Mouse (Mus musculus): ENCODE results near the gene Dazap1.

The Dazap1 gene

DNA sequence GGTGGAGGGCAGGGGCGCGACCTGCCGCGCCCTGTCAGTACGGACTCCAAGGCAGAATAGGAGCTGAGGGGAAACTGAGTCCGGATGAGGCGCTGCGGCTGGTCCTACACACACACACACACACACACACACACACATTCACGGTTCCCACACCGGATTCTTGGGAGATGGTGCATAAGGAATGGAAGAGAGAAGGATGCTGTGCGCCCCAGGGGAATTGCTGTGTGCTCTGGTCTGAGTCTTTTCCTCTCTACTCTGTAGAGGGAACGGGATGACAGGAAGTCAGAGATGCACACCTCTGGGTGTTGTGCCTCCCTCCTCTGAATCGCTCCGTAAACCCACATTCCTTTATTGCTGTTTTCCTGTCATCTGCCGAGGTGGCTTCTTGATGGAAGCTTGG, 38.0 kb downstream of the Dazap1 start:
- no peak for DNase-seq

DNA sequence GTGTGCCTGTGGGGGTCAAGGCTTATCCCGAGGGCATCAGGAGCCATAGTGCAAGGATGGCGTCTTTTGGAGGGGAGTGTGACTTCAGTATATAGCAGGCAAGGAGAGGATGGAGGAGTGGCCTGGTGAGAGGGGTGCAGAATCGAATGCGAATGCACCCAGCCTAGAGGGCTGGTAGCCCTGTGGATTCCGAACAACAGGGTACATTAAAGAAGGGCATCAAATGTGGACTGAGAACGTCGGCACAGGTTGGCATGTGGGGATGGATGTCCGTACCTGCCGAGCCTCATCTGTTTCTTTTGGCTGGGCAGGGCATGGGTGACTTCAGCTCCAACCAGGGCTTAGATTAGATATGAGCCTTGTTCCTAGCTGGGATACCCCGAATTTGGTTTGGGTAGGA, 38.5 kb downstream of the Dazap1 start:
- no peak for DNase-seq

DNA sequence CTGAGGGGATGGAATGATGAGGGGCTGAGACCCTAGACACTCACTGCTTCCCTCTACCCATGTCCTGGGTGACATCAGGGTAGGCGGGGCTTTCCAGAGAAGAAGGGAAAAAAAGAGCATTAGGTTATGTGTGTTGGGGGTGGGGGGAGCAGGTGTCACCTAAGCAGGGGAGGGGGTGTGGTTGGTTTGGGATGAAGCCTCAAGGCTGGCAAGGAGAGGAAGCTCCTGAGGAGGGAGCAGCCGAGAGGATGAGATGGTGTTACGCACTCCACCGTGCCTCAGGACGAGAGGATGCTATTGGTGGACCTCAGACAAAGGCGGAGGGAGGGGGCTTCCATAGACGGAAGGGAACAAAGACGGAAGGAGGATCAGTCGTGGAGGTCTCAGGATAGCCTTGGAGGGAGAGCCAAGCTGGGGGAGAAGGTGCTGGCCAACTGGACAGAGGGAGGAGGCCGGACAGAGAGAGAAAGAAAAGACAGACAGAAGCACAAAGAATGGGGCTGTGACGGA, 39.4 kb downstream of the Dazap1 start:
- DNase-seq, result no peak

DNA sequence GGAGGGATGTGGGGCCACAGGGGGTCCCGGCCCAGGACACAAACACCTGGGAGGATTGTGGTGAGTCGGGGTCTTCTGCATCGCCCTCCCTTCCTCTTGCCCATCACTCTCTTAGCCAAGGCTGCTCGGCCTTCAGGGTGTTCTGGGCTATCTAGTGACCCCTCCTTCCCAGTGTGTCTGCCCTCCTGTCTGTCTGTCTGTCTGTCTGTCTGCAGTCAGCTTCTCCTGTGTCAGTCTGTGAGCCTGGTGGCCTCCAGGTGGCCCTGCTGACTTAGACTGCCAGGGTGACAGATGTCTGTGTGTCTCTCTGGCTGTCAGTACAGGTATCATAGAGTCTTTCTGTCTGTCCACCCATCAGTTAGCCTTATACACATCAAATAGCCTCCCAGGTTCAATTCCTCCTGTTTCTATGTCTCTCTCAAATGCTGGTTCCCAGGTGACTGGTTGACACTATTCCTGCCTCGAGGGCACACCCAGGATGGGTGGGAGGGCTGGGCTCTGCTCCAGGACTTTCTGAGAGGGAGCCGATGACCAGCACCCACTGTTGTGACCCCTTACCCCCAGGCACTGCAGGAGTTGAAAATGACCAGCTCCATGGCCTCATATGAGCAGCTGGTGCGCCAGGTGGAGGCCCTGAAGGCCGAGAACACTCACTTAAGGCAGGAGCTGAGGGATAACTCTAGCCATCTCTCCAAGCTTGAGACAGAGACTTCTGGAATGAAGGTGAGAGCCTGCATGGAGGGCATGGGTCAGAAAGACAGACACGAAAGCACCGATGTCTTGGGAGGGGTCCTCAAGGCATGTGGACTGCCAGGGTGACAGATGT, 40.2 kb downstream of the Dazap1 start:
- DNase-seq, result no peak

DNA sequence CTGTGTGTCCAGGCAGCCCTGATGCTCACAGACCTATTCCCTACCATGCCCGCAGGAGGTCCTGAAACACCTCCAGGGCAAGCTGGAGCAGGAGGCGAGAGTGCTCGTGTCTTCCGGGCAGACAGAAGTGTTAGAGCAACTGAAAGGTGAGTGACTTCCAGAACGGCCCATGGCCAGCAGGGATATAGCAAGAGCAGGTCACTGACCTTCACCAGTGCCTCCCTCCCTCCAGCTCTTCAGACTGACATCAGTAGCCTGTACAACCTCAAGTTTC, 40.7 kb downstream of the Dazap1 start:
- DNase-seq, result no peak

DNA sequence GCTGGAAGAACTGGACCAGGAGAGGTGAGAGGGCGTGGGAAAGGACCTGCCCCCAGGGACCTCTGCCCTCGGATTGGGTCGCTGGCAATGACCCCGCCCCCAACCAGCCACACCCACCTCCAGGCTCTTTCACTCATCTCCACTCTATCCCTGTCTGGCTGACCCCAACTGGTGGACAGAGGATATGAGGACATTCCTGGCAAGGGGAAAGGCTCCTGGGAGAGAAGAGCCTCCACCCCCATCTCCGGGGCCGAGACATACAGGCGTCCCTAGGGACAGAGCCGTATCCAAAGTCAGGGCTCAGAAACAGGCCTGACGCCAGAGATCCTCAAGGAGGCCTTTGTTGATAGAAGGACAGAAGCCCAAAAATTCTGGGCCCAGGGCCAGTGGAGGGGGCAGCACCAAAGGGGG, 41.2 kb downstream of the Dazap1 start:
- no peak for DNase-seq

DNA sequence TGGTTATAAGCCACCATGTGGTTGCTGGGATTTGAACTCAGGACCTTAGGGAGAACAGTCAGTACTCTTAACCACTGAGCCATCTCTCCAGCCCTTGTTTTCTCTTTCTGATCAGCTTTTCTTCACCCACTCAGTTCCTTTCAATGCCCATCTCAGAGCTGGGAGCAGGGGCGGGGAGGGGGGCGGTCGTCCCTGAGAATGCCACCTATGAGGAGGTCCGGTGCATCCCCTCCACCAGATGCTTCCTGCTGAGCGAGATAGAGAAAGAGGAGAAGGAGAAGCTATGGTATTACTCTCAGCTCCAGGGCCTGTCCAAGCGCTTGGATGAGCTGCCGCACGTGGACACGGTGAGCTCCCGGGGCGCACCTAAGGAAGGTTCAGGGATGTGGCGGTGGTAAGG, 43.2 kb downstream of the Dazap1 start:
- no peak for DNase-seq

DNA sequence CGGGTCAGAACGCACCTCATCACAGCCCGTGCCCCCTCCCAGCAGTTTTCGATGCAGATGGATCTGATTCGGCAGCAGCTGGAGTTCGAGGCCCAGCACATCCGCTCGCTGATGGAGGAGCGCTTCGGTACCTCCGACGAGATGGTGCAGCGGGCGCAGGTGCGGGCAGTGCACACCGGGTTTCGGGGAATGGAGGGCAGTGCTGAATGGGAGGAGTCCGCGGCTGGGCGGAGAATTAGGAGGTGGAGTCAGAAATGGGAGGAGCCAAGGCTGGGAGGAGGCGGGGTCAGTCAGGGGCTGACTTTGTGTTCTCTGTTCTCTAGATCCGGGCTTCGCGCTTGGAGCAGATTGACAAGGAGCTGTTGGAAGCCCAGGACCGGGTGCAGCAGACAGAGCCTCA, 43.6 kb downstream of the Dazap1 start:
- no peak for DNase-seq

DNA sequence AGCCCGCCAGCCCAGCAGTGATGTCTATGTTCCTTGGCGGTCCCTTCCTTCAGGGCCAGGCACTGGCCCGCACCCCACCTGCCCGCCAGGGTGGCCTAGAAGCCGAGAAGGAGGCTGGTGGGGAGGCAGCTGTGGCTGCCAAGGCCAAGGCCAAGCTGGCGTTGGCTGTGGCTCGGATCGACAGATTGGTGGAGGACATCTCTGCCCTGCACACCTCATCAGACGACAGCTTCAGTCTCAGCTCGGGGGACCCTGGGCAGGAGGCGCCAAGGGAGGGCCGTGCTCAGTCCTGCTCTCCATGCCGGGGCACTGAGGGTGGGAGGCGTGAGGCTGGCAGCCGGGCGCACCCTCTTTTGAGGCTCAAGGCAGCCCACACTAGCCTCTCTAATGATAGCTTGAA, 50.3 kb downstream of the Dazap1 start:
- no peak for DNase-seq

DNA sequence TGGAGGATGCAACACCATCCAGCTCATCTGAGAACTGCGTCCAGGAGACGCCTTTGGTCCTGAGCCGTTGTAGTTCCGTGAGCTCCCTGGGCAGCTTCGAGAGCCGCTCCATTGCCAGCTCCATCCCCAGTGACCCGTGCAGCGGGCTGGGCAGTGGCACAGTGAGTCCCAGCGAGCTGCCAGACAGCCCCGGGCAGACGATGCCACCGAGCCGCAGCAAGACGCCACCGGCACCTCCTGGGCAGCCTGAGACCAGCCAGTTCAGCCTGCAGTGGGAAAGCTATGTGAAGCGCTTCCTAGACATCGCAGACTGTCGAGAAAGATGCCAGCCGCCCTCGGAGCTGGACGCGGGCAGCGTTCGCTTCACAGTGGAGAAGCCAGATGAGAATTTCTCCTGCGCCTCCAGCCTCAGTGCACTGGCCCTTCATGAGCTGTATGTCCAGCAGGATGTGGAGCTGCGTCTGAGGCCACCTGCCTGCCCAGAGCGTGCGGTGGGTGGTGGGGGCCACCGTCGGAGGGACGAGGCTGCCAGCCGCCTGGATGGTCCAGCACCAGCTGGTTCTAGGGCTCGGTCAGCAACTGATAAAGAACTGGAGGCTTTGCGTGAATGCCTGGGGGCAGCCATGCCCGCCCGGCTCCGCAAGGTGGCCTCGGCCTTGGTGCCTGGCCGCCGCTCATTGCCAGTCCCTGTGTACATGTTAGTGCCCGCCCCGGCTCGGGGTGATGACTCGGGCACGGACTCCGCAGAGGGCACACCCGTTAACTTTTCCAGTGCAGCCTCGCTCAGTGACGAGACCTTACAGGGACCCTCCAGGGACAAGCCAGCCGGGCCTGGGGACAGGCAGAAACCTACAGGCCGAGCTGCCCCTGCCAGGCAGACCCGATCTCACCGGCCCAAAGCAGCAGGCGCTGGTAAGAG, 51.6 kb downstream of the Dazap1 start:
- DNase-seq, result no peak

DNA sequence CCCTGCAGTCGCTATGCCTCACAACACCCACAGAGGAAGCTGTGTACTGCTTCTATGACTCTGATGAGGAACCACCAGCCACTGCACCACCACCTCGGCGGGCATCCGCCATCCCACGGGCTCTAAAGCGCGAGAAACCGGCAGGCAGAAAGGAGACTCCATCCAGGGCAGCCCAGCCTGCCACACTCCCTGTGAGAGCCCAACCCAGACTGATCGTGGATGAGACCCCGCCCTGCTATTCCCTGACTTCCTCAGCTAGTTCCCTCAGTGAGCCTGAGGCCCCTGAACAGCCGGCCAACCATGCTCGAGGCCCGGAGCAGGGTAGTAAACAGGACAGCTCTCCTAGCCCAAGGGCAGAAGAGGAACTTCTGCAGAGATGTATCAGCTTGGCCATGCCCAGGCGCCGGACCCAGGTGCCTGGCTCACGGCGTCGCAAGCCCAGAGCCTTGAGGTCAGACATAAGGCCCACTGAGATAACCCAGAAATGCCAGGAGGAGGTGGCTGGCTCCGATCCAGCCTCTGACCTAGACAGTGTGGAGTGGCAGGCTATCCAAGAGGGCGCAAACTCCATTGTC, 52.4 kb downstream of the Dazap1 start:
- no peak for DNase-seq

DNA sequence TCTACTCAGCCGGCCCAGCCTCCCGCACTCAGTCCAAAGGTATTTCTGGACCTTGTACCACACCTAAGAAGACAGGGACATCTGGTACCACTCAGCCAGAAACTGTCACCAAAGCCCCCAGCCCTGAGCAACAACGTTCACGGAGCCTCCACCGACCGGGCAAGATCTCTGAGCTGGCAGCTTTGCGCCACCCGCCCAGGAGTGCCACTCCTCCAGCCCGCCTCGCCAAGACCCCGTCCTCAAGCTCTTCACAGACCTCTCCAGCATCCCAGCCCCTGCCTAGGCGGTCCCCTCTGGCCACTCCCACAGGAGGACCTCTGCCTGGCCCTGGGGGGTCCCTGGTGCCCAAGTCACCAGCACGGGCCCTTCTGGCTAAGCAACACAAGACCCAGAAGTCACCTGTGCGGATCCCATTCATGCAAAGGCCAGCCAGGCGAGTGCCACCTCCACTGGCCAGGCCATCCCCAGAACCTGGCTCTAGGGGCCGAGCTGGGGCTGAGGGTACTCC, 53.3 kb downstream of the Dazap1 start:
- DNase-seq, result no peak

DNA sequence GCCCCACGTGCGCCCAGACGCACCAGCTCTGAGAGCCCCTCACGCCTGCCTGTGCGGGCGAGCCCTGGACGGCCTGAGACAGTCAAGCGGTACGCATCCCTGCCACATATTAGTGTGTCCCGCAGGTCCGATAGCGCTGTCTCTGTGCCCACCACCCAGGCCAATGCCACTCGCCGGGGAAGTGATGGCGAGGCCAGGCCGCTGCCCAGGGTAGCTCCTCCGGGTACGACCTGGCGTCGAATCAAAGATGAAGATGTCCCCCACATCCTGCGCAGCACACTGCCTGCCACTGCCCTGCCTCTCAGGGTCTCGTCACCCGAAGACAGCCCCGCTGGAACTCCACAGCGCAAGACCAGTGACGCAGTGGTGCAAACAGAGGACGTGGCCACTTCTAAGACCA, 54.0 kb downstream of the Dazap1 start:
- no peak for DNase-seq

DNA sequence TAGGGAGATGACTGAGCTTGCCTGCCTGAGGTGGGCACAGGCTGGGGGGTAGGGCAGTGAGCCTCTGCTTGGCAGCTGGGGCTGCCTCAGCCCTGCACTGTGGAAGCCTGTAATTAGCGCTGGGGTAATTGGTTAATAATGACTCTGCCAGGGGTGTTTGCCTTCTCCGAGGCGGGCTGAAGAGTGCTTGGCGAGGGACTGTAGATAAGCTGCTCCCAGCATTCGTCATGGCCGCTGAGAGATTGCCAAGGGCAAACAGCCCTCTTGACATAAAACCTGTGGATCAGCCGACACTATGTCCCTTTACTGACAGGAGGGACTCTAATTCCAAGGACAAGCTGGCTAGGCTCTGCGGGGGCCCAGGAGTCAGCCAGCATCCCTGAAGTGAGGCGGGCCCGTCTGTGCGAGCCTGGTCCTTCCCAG, 55.1 kb downstream of the Dazap1 start:
- no peak for DNase-seq

DNA sequence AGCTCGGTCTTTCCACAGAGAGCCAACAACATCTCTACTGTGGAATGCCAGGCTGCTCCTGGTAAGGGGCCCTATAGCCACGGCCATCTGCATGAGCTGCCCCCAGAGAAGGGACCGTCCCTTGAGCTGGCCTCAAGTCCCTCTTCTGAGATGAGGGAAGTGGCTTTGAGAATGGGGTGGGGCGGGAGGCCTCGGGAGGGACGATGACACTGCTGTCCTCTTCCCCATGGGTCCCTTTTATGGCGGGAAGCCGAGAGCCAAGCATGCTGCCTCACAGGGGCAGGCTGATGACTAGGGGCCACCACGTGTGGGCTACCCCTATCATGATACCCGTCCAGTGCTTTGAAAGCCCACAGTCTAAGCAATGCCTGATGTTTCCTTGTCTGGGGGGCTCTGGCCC, 55.7 kb downstream of the Dazap1 start:
- DNase-seq, result no peak

DNA sequence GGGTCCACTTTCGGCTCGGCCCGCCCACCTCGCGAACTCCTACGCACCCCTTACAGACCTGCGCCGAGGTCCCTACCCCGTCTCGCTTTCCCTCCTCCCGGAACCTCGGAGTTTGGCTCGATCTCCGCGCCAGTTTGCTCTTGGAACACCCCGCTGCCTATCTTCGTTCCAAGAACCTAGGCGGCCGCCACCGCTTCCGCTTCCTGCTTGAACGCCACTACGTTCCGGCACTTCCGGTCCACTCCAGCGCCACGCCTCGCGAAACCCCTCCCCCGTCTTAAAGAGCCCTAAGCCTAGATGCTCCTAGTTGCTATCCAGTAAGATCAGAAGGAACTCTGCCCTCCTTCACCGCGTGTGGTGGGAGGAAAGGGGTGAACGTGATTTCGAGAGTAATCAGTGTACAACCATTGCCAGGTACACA, 59.1 kb downstream of the Dazap1 start, which contains the start of gene 2310011J03Rik:
Gene 2310011J03Rik (minus strand): TSS at position 198 of the 421 bp plus-strand sequence.
- DNase-seq, result peak; percentile 94

DNA sequence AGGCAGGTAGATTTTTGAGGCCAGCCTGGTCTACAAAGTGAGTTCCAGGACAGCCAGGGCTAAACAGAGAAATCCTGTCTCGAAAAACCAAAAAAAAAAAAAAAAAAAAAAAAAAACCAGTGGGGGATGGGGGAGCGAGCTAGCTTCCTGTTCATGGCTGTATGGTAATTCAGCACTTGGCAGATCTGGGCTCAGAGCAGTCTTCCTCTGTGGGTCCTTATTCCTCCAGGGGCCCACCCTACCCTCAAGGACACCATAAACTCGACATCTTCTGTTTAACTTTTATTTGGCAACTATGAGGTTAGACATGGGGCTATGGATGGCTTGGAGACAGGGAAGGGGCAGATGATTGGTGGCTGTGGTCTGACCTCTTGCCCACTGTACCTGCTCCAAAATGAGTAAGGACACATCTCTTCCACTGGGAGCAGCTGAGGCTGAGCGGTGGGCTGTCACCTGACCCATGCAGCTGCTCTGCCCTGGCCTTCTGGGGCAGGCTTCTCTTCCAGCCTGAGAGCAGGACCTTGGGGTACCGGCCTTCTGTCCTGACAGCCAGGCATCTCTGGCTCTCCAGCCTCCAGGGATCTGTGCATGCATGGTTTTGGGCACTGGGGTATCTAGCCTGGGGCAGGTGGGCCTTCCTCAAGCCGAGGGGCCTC, 59.9 kb downstream of the Dazap1 start:
- no peak for DNase-seq

DNA sequence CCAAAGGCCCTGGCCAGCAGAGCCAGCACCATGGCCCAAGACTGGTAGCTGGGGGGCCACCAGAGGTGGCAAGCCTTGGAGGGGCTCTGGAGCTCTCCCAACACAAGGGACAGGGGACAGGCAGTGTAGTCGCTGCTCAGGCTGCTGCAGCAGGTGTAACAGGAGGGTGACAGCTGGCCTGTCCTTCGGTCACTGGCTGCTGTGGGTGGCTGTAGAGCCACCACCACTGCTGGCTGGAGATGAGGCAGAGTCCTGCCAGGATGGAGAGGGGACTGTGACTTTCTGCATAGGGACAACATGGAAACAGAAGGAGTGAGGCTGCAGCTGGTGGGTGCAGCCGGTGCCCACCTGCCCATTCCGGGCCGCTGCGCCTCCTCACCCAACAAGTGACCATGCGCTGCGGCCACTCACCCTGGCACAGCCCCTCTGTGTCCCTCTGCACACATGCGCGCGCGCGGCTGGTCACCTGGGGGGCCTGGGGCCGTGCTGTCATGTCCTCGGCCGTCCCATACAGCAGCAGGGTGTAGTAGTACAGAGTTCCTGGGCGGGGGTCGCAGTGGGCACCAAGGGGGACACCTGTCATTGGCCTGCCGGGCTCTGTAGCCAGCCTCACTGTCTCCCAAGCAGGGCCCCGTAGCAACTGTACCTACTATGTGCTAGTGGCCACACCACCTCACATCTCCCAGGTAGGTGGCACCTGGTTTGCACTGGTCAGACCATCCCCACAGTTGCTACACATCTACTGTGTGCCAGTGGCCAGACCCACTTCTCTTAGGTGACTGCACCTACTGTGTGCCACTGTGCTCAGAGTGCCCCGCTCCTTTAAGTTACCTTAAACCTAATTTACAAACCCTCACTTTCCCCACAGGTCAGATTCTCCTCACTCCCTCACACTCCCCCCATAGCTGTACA, 60.6 kb downstream of the Dazap1 start:
- no peak for DNase-seq

DNA sequence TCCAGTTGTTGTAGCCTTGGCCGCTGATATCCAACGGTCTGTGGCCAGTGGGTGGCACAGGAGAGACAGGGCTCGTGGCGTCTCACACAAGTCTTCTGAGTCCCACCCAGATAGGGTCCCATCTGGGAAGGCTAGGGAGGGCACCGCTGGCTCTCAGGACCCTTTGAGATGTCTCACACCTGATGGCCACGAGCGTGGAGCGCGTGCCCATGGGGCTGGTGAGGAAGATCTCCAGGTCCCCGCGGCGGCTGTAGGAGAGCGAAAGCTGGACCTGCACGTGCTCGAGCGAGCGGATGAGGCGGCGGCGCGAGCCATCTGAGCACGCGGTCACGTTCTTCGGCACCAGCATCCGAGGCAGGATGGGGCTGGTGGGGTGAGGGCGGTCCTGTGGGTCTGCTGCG, 61.5 kb downstream of the Dazap1 start:
- no peak for DNase-seq

DNA sequence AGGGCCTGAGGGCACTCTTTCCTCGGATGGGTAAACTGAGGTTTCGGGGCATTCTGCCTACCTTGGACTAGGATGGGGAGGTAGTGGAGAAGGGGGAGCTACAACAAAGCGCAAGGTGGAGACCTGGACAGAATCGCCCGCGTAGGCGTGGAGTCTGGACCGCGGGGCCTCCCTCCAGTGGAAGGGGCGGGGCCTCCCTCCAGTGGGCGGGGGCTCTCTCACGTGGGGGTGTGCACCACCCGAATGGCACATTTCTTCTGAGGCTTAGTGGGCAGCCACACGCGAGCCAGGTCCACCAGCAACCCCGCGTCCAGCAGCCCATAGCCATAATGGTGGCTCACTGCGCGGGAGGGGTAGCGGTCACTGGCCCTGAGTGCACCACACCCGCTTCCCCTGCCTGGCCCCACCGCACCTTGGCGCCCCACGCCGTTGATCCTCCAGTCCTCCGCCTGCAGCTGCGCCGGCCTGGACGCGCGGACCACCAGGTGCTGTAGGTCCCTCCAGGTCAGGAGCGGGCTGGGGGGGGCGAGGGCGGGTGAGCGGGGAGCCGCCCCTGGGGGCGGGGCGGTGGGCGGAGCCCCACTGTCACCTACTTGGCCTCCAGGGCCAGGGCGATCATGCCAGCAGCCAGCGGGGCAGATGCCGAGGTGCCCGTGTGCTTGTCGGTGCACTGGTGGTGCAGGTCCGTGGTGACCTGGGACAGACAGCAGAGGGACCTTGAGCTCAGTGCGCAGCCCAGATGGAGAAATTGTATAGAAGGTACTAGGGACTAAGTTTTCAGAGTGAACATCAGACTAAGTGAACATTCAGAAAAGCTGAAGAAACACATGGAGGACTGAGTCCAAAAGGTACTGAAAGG, 62.2 kb downstream of the Dazap1 start:
- DNase-seq, result peak; percentile 60
